Mouse (Mus musculus) heart, adult 2 months (tissue): ENCODE measurements at regions not wholly inside any gene's neighbourhood (a gene's known extent, or its start where the extent isn't known, plus 50 kb on each side); places are given as distances from the start of the nearest gene placed in this dataset.

ENCODE experiments used
- CTCF ChIP-seq: fragments of 200-600 bp; IDR thresholded peaks from 2 replicates; pipeline ENCODE4 v1.8.1; 2022; ENCODE audit warnings: antibody characterized with exemption, mild to moderate bottlenecking, moderate library complexity
- EP300 ChIP-seq: fragments of 200-500 bp; IDR thresholded peaks from 2 replicates; pipeline ENCODE4 v1.6.1; 2011; ENCODE audit warnings: low read depth, low read length, control low read depth; ENCODE audit not compliant: insufficient read depth
- POLR2A ChIP-seq: fragments of 200-500 bp; IDR thresholded peaks from 2 replicates; pipeline ENCODE4 v1.6.1; 2011; ENCODE audit warnings: mild to moderate bottlenecking, low read depth, low read length, control low read depth; ENCODE audit not compliant: insufficient read depth

- TF ChIP-seq POLR2A (no peak), CTCF (no peak), EP300 (no peak)
Observed at GRCm38 (mm10) chrX:96879154-96879553, 165.9 kb downstream of the Gpr165 start.
